Mouse (Mus musculus) bone marrow macrophage, adult 2 months (primary cell): ENCODE data around the gene Lkaaear1.

Experiments
- CTCF ChIP-seq: IDR thresholded peaks from 2 replicates; pipeline ENCODE4 v1.5.1; 2012; ENCODE audit warnings: low read depth, mild to moderate bottlenecking, low read length, moderate library complexity
- POLR2A ChIP-seq: IDR thresholded peaks from 2 replicates; pipeline ENCODE4 v1.6.1; 2012; ENCODE audit warnings: mild to moderate bottlenecking, low read depth, low read length, borderline replicate concordance

DNA sequence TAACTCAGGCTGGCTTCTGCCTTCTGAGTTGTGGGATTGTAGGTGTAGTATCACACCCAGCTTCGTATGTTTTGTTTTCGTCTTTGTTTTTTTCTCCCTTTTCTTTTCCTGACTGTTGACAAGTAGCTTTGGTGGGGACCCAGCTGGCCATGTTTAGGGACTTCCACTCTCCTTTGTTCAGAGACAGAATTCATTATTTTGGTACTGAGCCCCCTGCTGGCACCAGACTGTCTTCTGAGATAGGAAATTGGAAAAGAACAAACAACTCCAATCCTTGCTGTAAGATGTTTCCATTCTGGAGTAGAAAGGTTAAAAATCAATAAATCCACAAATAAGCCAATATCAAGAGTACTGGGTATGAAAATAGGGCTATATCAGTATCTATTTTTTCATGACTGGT is 21.8 kb downstream of the Lkaaear1 start:
- TF ChIP-seq CTCF (no peak), POLR2A (no peak)
